Mouse (Mus musculus) myocyte (in vitro differentiated cells): Measurements from ENCODE around the gene Myl4.

ENCODE experiments used
- CEBPB ChIP-seq: IDR thresholded peaks from 2 replicates; pipeline ENCODE4 v1.6.1; 2011; ENCODE audit warnings: mild to moderate bottlenecking, moderate library complexity; ENCODE audit not compliant: poor library complexity, insufficient read depth, severe bottlenecking
- E2F4 ChIP-seq: IDR thresholded peaks from one replicate; pipeline ENCODE4 v1.6.1; 2011; ENCODE audit warnings: mild to moderate bottlenecking, control low read depth, moderate library complexity; ENCODE audit not compliant: insufficient read depth
- MAX ChIP-seq: IDR thresholded peaks from one replicate; pipeline ENCODE4 v1.6.1; 2011; ENCODE audit warnings: low read depth, mild to moderate bottlenecking, control low read depth
- MYOG ChIP-seq, 3 experiments: IDR thresholded peaks; one replicate each; pipeline ENCODE4 v1.6.1; 2011; ENCODE audit warnings: control low read depth in 2 of 3, low read depth in 2 of 3, mild to moderate bottlenecking in 2 of 3; ENCODE audit not compliant: insufficient read length in 2 of 3, control insufficient read depth in 1 of 3, insufficient read depth in 1 of 3
- POLR2A ChIP-seq: IDR thresholded peaks from one replicate; pipeline ENCODE4 v1.6.1; 2011; ENCODE audit warnings: low read depth, mild to moderate bottlenecking, control low read depth, moderate library complexity; ENCODE audit not compliant: insufficient read length
- POLR2AphosphoS2 ChIP-seq: IDR thresholded peaks from one replicate; pipeline ENCODE4 v1.6.1; 2011; ENCODE audit warnings: low read depth, control low read depth; ENCODE audit not compliant: insufficient read length
- SRF ChIP-seq: IDR thresholded peaks from one replicate; pipeline ENCODE4 v1.6.1; 2011; ENCODE audit warnings: low read depth; ENCODE audit not compliant: control insufficient read depth, insufficient read length
- TCF12 ChIP-seq: IDR thresholded peaks from one replicate; pipeline ENCODE4 v1.6.1; 2011; ENCODE audit warnings: mild to moderate bottlenecking, control low read depth; ENCODE audit not compliant: poor library complexity, insufficient read depth, severe bottlenecking
- TCF3 ChIP-seq: IDR thresholded peaks from one replicate; pipeline ENCODE4 v1.6.1; 2011; ENCODE audit warnings: low read depth, control low read depth; ENCODE audit not compliant: insufficient read length
- USF1 ChIP-seq: IDR thresholded peaks from one replicate; pipeline ENCODE4 v1.6.1; 2011; ENCODE audit warnings: low read depth, mild to moderate bottlenecking, control low read depth, moderate library complexity

- TF ChIP-seq USF1, result no peak
- no peak for TF ChIP-seq POLR2A
- TF ChIP-seq POLR2AphosphoS2, result peak; percentile 18
- TF ChIP-seq CEBPB, result no peak
- no peak for TF ChIP-seq MYOG (IDR thresholded peaks at IDR 0.05; ENCODE audit: control insufficient read depth in 1 of 3, insufficient read depth in 1 of 3, insufficient read length in 2 of 3, low read depth in 2 of 3)
- no peak for TF ChIP-seq SRF
- no peak for TF ChIP-seq TCF3
- TF ChIP-seq E2F4, result no peak
- TF ChIP-seq TCF12, result no peak
- no peak for TF ChIP-seq MAX
These were observed 30.1 kb downstream of the Myl4 start for GRCm38 (mm10) chr11:104580606-104581005.
